Mouse (Mus musculus) liver, embryonic 14.5 days (tissue): ENCODE results near the gene Coq4. TPM values are rescaled to one million over a fixed set of nuclear protein-coding genes. Genes with fewer than 3 reads are reported as not detected.

Source experiments
- ATAC-seq: fragments of 200-750 bp; cut with Nextera tagmentation; 2 replicates; pipeline ENCODE4 v1.8.0; 2017; ENCODE audit warnings: moderate number of reproducible peaks, mild to moderate bottlenecking, moderate library complexity; ENCODE audit not compliant: insufficient read depth
- DNase-seq, 3 experiments: peaks; one replicate each; pipeline ENCODE4 v3.0.0-alpha.2; 2012 to 2013; ENCODE audit warnings: low read depth in 3 of 3, low spot score in 3 of 3
- H3K27ac ChIP-seq: fragments of 300-500 bp; sonication (generic); 2 replicates; pipeline ENCODE4 v1.5.1; 2014; ENCODE audit warnings: moderate library complexity, mild to moderate bottlenecking, control low read depth, inconsistent platforms
- H3K27me3 ChIP-seq: fragments of 300-500 bp; sonication (generic); 2 replicates; pipeline ENCODE4 v1.6.1; 2014; ENCODE audit warnings: mild to moderate bottlenecking, low read length, moderate library complexity; ENCODE audit not compliant: control insufficient read depth, insufficient read depth
- H3K36me3 ChIP-seq: fragments of 300-500 bp; sonication (generic); replicated peaks from 2 replicates; pipeline ENCODE4 v1.6.1; 2014; ENCODE audit warnings: low read depth; ENCODE audit not compliant: control insufficient read depth, insufficient read depth
- H3K4me1 ChIP-seq, 2 experiments: fragments of 200-500 bp in 1 of 2; fragments of 300-500 bp in 1 of 2; sonication (generic) in 1 of 2; replicated peaks; 2 replicates each; pipeline ENCODE4 v1.6.1; 2012 to 2014; ENCODE audit warnings: antibody characterized with exemption in 1 of 2, inconsistent platforms in 1 of 2, low read length in 1 of 2; ENCODE audit not compliant: control insufficient read depth in 2 of 2, insufficient read depth in 2 of 2
- H3K4me2 ChIP-seq: fragments of 300-500 bp; sonication (generic); 2 replicates; pipeline ENCODE4 v1.6.1; 2014; ENCODE audit warnings: low read depth, mild to moderate bottlenecking, control low read depth, moderate library complexity
- H3K4me3 ChIP-seq, 2 experiments: fragments of 200-500 bp in 1 of 2; fragments of 300-500 bp in 1 of 2; sonication (generic) in 1 of 2; 2 replicates each; pipeline ENCODE4 v1.5.1; 2012 to 2014; ENCODE audit warnings: low read depth in 2 of 2, low read length in 2 of 2, mild to moderate bottlenecking in 2 of 2, control low read depth in 1 of 2, inconsistent platforms in 1 of 2, moderate library complexity in 1 of 2; ENCODE audit not compliant: insufficient read depth in 1 of 2
- H3K9ac ChIP-seq: fragments of 300-500 bp; sonication (generic); replicated peaks from 2 replicates; pipeline ENCODE4 v1.6.1; 2014; ENCODE audit warnings: mild to moderate bottlenecking, control low read depth, moderate library complexity
- H3K9me3 ChIP-seq: fragments of 300-500 bp; sonication (generic); 2 replicates; pipeline ENCODE4 v1.6.1; 2016; ENCODE audit warnings: low read length, mixed read lengths; ENCODE audit not compliant: control insufficient read depth
- CTCF ChIP-seq: IDR thresholded peaks from 2 replicates; pipeline ENCODE4 v1.5.1; 2016; ENCODE audit warnings: antibody characterized with exemption, low read depth, control low read depth
- EP300 ChIP-seq: IDR thresholded peaks from 2 replicates; pipeline ENCODE4 v1.6.1; 2016; ENCODE audit warnings: antibody characterized with exemption, low read depth
- WGBS: fragments of 180-500 bp; shearing (Covaris S2); extraction: QIAGEN DNeasy Blood & Tissue Kit; methylation state at CpG from one replicate; pipeline ENCODE4 v1.1.7; 2014; ENCODE audit not compliant: insufficient replicate concordance; 5-methylcytosine and 5-hydroxymethylcytosine counted together
- polyA plus RNA-seq, 2 experiments: library from polyadenylated mRNA; depleted of rRNA in 1 of 2; stranded (reverse) in 1 of 2; unstranded in 1 of 2; fragments of >200 nt; fragmentation: Nextera tagmentation in 1 of 2; extraction: Ambion mirVana in 1 of 2; gene quantifications; 2 replicates each; pipeline versions ENCODE4 v1.2.1 to v1.2.3; 2012 to 2014

Gene Coq4
- polyA plus RNA-seq, 2 experiments: 8.4 to 11.6 TPM

DNA sequence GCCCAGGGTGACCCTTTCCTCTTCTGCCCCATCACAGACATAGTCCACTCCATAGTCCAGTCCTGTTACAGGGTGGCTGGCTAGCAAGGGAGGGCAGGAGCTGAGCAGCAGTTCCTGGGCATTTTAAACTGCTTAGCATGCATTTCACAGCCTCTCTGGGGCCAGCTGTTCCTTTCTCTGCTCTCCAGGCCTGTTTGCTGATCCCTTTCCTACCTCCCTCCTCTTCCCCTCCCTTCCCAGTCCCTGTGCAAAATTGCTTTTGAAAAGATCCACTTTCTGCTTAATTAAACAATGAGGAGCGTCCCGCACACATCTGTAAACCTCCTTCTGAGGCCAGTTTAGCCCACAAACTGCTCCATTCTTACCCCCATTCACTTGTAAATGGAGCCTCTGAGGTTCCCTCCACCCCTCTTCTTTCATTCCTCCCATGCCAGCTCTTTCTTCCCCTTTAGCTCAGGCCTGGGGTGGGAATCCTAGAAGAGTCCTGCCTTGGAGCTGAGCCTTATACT lies 48.2 kb downstream of the Coq4 start:
- Histone ChIP-seq H3K4me1 (no peaks in the 10 kb centered on the region), H3K9ac (no peak overlapping the region), H3K4me2 (no peak overlapping the region), H3K9me3 (no peaks in the 10 kb centered on the region), H3K36me3 (peaks cover 3% of the 10 kb centered on the region; the same call in 1 of the 2 replicates), H3K4me3 (no peak overlapping the region), H3K27ac (no peak overlapping the region), H3K27me3 (no peaks in the 10 kb centered on the region)
- no peak for DNase-seq
- 67% methylated on average over 2 of the region's 2 CpGs for whole genome bisulfite sequencing
- no peak for TF ChIP-seq EP300
- no peak for TF ChIP-seq CTCF
- no peak for ATAC-seq

DNA sequence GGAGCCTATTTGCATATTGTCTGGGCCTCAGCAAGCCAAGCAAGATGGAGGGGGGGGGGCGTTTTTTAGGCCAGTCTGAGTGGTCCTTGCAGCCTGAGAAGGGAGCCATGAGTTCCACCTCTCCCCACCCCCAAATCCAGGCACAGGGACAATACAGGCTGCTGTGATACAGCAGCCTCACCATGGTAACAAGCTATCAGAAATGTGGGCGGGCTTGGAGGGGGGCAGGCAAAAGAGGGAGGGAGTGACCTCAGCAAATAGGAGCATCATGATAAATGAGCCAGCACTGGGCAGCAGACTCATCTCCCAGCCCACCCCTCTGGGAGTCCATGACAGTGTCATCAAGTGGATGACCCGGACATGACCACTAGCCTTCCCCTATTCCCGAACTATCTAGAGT lies 52.2 kb downstream of the Coq4 start:
- WGBS: 54% methylated on average over 4 of the region's 4 CpGs
- H3K4me1 ChIP-seq: no peaks in the 10 kb centered on the region
- no peak overlapping the region for H3K4me2 ChIP-seq
- no peak for ATAC-seq
- H3K27me3 ChIP-seq: peaks cover 3% of the 10 kb centered on the region
- TF ChIP-seq CTCF: no peak
- no peak for TF ChIP-seq EP300
- H3K9ac ChIP-seq: no peak overlapping the region
- no peak for DNase-seq
- H3K9me3 ChIP-seq: no peaks in the 10 kb centered on the region
- peaks cover 1% of the 10 kb centered on the region; the same call in 1 of the 2 replicates for H3K36me3 ChIP-seq
- no peak overlapping the region for H3K4me3 ChIP-seq
- H3K27ac ChIP-seq: no peak overlapping the region

DNA sequence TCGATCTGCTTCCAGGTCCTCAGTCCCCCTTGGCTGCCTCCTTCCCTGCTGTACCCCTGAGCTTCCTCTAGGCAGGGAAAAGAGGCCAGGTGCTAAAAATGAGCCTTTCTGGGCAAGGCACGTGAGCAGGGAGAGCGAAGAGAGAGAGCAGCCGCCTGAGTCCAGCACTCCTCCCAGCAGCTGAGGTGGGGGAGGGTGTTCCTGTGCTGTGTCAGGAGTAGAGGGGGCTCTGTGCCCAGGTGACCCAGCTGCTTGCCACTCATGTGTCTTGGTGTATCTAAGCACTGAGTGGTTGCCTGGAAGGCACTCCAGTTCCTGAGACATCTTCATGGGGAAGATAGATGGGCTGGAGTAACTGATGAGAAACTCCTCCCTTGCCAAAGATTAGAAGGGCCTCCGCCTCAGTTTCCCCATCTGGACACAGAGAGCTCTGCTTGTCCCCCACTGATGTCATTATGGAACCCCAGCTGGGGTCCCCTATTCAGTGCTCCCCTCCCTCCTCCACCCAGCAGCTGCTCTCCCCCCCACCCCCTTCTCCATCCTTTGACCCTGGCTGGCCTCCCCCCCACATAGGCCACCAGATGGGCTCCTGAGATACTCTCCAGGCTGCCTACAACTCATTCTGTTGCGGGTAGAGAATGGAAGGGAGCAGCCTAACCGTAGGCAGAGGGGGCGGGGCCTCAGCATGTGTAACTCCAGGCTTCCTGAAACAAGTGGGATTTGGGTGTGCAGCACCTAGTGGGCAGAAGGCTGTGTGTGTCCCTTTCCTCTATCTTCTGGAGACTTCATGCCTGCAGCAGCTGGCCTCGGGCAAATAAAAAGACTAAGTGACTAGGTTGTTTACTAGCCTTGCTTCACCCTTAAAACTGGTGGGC lies 56.2 kb downstream of the Coq4 start:
- Histone ChIP-seq H3K4me1 (no peaks in the 10 kb centered on the region), H3K27me3 (peaks cover 19% of the 10 kb centered on the region), H3K27ac (no peak overlapping the region), H3K9me3 (no peaks in the 10 kb centered on the region), H3K4me3 (no peak overlapping the region), H3K4me2 (no peak overlapping the region), H3K36me3 (no peaks in the 10 kb centered on the region), H3K9ac (no peak overlapping the region)
- 62% methylated on average over 9 of the region's 9 CpGs for WGBS
- no peak for DNase-seq
- no peak for ATAC-seq
- TF ChIP-seq CTCF (no peak), EP300 (no peak)

- Histone ChIP-seq H3K36me3 (no peaks in the 10 kb centered on the region), H3K4me2 (no peak overlapping the region), H3K27ac (no peak overlapping the region), H3K9me3 (no peaks in the 10 kb centered on the region), H3K4me3 (no peak overlapping the region), H3K27me3 (peaks cover 19% of the 10 kb centered on the region), H3K9ac (no peak overlapping the region), H3K4me1 (no peaks in the 10 kb centered on the region)
- ATAC-seq (no peak), DNase-seq (no peak)
- 81% methylated on average over 2 of the region's 2 CpGs for WGBS
- no peak for TF ChIP-seq CTCF
Observed at GRCm38 (mm10) chr2:29844115-29844514, 56.8 kb downstream of the Coq4 start.

DNA sequence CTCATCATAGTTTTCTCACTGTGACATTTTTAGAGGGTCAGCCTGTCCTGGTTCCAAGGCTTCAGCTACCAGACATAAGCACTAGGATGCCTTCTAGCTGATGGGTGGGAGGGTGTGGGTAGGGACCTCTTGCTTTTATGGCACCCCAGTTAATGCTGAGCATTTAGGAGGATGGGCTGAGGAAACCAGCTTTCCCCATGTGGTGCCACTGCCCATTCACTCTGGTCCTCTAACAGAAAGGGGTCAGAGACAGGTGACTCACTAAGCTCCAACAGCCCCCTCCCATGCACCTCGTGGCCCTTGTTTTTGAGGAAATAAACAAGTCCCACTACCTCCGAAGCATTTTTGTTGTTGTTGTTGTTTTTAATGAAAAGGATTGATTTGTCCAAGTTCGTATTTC lies 57.4 kb downstream of the Coq4 start:
- no peaks in the 10 kb centered on the region for H3K36me3 ChIP-seq
- WGBS: 46% methylated on average over 3 of the region's 3 CpGs
- peaks cover 19% of the 10 kb centered on the region for H3K27me3 ChIP-seq
- no peak overlapping the region for H3K27ac ChIP-seq
- ATAC-seq: no peak
- no peaks in the 10 kb centered on the region for H3K9me3 ChIP-seq
- DNase-seq: no peak
- H3K4me2 ChIP-seq: no peak overlapping the region
- no peak overlapping the region for H3K4me3 ChIP-seq
- no peaks in the 10 kb centered on the region for H3K4me1 ChIP-seq
- no peak for TF ChIP-seq EP300
- TF ChIP-seq CTCF: no peak
- H3K9ac ChIP-seq: no peak overlapping the region
